ENCODE assay signal across 8 mouse cellular contexts in genomic region chr5:119563510-119564351, GRCm38 (mm10).
DNase-seq lines count a peak whose midpoint lies in the region; ATAC-seq lines count a peak whose summit lies in the region.

No protein-coding gene starts in this region.

- peak overlapping the region; percentile 39 for H3K4me2 ChIP-seq in intestine, embryonic 15.5 days (replicated peaks)

- WGBS in intestine, embryonic 15.5 days = 16% methylated on average over 33 of the region's 33 CpGs

- peaks cover 9% of the 10 kb centered on the region for H3K4me1 ChIP-seq in intestine, embryonic 15.5 days (replicated peaks)

- H3K9me3 ChIP-seq in intestine, embryonic 15.5 days = no peaks in the 10 kb centered on the region

- no peak overlapping the region for H3K4me3 ChIP-seq in intestine, embryonic 15.5 days (replicated peaks)

- no peak for ATAC-seq in intestine, embryonic 15.5 days

- H3K9ac ChIP-seq in intestine, embryonic 15.5 days = no peak overlapping the region; the same call in 1 of the 2 replicates

- H3K36me3 ChIP-seq in intestine, embryonic 15.5 days = no peaks in the 10 kb centered on the region

- DNase-seq in gastrocnemius, postnatal 10 days = peak; percentile 30
- no peak for DNase-seq in gastrocnemius, postnatal 36 days
- peak; percentile 7 for DNase-seq in right cerebral cortex, postnatal 4 days
- DNase-seq in right cerebral cortex, postnatal 36 days (ENCODE audit: low spot score in 2 of 2) = no peak
- peak; percentile 82 for DNase-seq in retina, postnatal 1 day
- no peak for DNase-seq in urinary bladder, adult 2 months (ENCODE audit: low spot score)
- DNase-seq in adrenal gland, adult 2 months = no peak

- intact Hi-C loops in gastrocnemius, postnatal 36 days (cut with DNase I) = no loop called here

- H3K27ac ChIP-seq in intestine, embryonic 15.5 days = no peak overlapping the region

- H3K27me3 ChIP-seq in intestine, embryonic 15.5 days (replicated peaks) = peaks cover 5% of the 10 kb centered on the region; the same call in 1 of the 2 replicates

Comparison
In these comparisons a context has a peak if more than half of its experiments do, and no peak if none do; other contexts are left out.
1. DNase-seq: peak in gastrocnemius, postnatal 10 days (single experiment), right cerebral cortex, postnatal 4 days (single experiment) and retina, postnatal 1 day (single experiment); none in gastrocnemius, postnatal 36 days (0 of 2), right cerebral cortex, postnatal 36 days (0 of 2), urinary bladder, adult 2 months (single experiment) and adrenal gland, adult 2 months (single experiment).